Mouse (Mus musculus): ENCODE data around the gene Abhd18.
"Not testable (repeated sequence)": the region's sequence is repeated elsewhere in the genome, so short reads cannot be mapped to it uniquely, and the experiment has no call there.

Abhd18 gene

GRCm38 (mm10) chr3:40846957-40847017, at the start of gene Abhd18:
Abhd18 (plus strand) TSS chr3:40846970.
- not testable (repeated sequence) for DNase-seq (ENCODE audit: low read depth in 1 of 2, low spot score in 2 of 2)

- no peak for DNase-seq (ENCODE audit: low read depth in 1 of 2, low spot score in 2 of 2)
Observed at GRCm38 (mm10) chr3:40798054-40798453, 48.7 kb upstream of the Abhd18 start.

GRCm38 (mm10) chr3:40798500-40798899, 48.3 kb upstream of the Abhd18 start:
- peak; percentile 14 to 38 for DNase-seq (ENCODE audit: low read depth in 1 of 2, low spot score in 2 of 2)

GRCm38 (mm10) chr3:40799530-40800372, 47.0 kb upstream of the Abhd18 start, which contains the start of gene Plk4:
Plk4 (plus strand) TSS chr3:40800019.
- peak; percentile 85 to 91 for DNase-seq (ENCODE audit: low read depth in 1 of 2, low spot score in 2 of 2)

- peak in 1 of 2 experiments; percentile 3 for DNase-seq (ENCODE audit: low read depth in 1 of 2, low spot score in 2 of 2)
Observed at GRCm38 (mm10) chr3:40800373-40800823, 46.4 kb upstream of the Abhd18 start.

GRCm38 (mm10) chr3:40806871-40807270, 39.9 kb upstream of the Abhd18 start:
- no peak for DNase-seq (ENCODE audit: low read depth in 1 of 2, low spot score in 2 of 2)

GRCm38 (mm10) chr3:40808686-40809085, 38.1 kb upstream of the Abhd18 start:
- DNase-seq (ENCODE audit: low read depth in 1 of 2, low spot score in 2 of 2) = no peak

- DNase-seq (ENCODE audit: low read depth in 1 of 2, low spot score in 2 of 2) = no peak
Observed at GRCm38 (mm10) chr3:40809894-40810293, 36.9 kb upstream of the Abhd18 start.

GRCm38 (mm10) chr3:40813275-40813674, 33.5 kb upstream of the Abhd18 start:
- DNase-seq (ENCODE audit: low read depth in 1 of 2, low spot score in 2 of 2) = no peak

GRCm38 (mm10) chr3:40845521-40845920, 1.2 kb upstream of the Abhd18 start:
- DNase-seq (ENCODE audit: low read depth in 1 of 2, low spot score in 2 of 2) = not testable (repeated sequence)

- DNase-seq (ENCODE audit: low read depth in 1 of 2, low spot score in 2 of 2) = peak; percentile 93 to 95
Observed at GRCm38 (mm10) chr3:40846473-40846956, 255 bp upstream of the Abhd18 start, which contains the start of gene Mfsd8. Mfsd8 (minus strand) TSS chr3:40846886.

GRCm38 (mm10) chr3:40847018-40847417, 248 bp downstream of the Abhd18 start:
- peak in 1 of 2 experiments; percentile 6 for DNase-seq (ENCODE audit: low read depth in 1 of 2, low spot score in 2 of 2)

GRCm38 (mm10) chr3:40847936-40848335, 1.2 kb downstream of the Abhd18 start:
- DNase-seq (ENCODE audit: low read depth in 1 of 2, low spot score in 2 of 2) = not testable (repeated sequence)

- not testable (repeated sequence) for DNase-seq (ENCODE audit: low read depth in 1 of 2, low spot score in 2 of 2)
Observed at GRCm38 (mm10) chr3:40853123-40853738, 6.5 kb downstream of the Abhd18 start.

- DNase-seq (ENCODE audit: low read depth in 1 of 2, low spot score in 2 of 2) = peak; percentile 97
Observed at GRCm38 (mm10) chr3:40893816-40894258, 47.1 kb downstream of the Abhd18 start.

- peak in 1 of 2 experiments; percentile 1 for DNase-seq (ENCODE audit: low read depth in 1 of 2, low spot score in 2 of 2)
Observed at GRCm38 (mm10) chr3:40894336-40894735, 47.6 kb downstream of the Abhd18 start.

GRCm38 (mm10) chr3:40902443-40902842, 55.7 kb downstream of the Abhd18 start, which contains the start of gene 1700034I23Rik:
1700034I23Rik (minus strand) TSS chr3:40902543.
- not testable (repeated sequence) for DNase-seq (ENCODE audit: low read depth in 1 of 2, low spot score in 2 of 2)

- no peak for DNase-seq (ENCODE audit: low read depth in 1 of 2, low spot score in 2 of 2)
Observed at GRCm38 (mm10) chr3:40938189-40938588, 91.4 kb downstream of the Abhd18 start.

- no peak for DNase-seq (ENCODE audit: low read depth in 1 of 2, low spot score in 2 of 2)
Observed at GRCm38 (mm10) chr3:40938592-40938991, 91.8 kb downstream of the Abhd18 start.

GRCm38 (mm10) chr3:40939019-40939418, 92.2 kb downstream of the Abhd18 start:
- DNase-seq (ENCODE audit: low read depth in 1 of 2, low spot score in 2 of 2) = no peak

- DNase-seq (ENCODE audit: low read depth in 1 of 2, low spot score in 2 of 2) = peak; percentile 100
Observed at GRCm38 (mm10) chr3:40949170-40949902, 102.6 kb downstream of the Abhd18 start, which contains the start of gene Larp1b. Larp1b (plus strand) TSS chr3:40949828.
